8 mouse cellular contexts compared by ENCODE assay signal in the genomic region with DNA sequence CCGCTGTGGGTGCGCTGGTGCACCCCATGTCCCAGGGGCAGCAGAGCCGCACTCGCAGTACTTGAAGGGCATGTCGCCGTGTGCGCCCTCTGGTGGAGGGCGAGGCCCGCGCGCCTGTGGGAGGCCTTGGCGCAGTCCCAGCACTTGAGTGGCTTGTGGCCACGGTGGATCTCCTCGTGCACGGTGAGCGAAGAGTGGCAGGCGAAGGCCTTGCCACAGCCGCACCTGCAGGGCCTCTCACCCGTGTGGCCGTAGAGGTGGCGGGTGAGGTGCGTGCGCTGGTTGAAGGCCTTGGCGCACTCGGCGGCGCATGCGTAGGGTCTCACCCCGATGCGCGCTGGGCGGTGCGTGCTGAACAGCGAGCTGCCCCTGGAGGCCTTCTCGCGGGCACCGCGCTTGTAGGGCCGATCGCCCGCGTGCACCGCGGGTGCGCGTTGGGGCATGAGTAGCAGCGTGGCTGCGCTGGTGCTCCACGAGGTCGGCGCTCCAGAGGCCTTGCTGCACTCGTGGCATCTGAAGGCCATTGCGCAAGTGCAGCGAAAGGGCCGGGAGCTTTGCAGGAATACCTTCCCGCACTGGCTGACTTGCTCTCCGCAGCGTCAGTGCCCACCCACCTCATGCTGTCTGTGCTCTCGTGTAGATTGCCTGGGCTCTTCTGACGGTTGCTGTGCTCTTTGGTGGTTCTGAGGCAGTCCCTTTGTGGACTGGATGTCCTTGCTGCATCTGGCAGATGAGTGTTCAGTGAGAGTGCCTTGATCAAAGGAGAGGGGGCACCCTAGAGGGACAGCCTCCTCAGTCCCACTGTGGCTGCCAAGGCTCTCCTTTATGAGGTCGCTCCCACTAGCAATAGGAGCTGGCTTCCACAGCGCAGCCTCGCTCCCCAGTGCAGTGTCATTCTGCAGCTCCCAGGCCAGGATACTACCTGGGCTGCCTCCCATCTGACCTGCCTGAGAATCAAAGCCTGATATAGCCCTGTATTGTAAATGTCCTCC. TPM values are rescaled to one million over a fixed set of nuclear protein-coding genes. Genes with fewer than 3 reads are reported as not detected.
DNase-seq lines count a peak whose midpoint lies in the region; ATAC-seq and TF ChIP-seq lines count a peak whose summit lies in the region.

No protein-coding gene starts in this region.

- ATAC-seq in common myeloid progenitor, adult 5-6 weeks (replicated peaks; ENCODE audit: low read depth, poor library complexity, severe bottlenecking), result peak; percentile 78
- ATAC-seq in intestine, embryonic 14.5 days (replicated peaks; ENCODE audit: low FRiP score, low TSS enrichment, low read depth), result peak; percentile 85
- peak; percentile 86 for ATAC-seq in limb, embryonic 14.5 days (ENCODE audit: low FRiP score, low read depth)
- peak; percentile 75 for ATAC-seq in midbrain, embryonic 14.5 days (ENCODE audit: low FRiP score, low TSS enrichment)

- 0 out of 2 replicates have a peak, but pooled peaks cover 8% of the 10 kb centered on the region for H3K4me1 ChIP-seq in intestine, embryonic 14.5 days (replicated peaks; ENCODE audit: control insufficient read depth, insufficient read depth, low read length)
- H3K4me1 ChIP-seq in limb, embryonic 14.5 days (ENCODE audit: control insufficient read depth, insufficient read depth, low read length), result peaks cover 12% of the 10 kb centered on the region
- peaks cover 9% of the 10 kb centered on the region; the same call in 1 of the 2 replicates for H3K4me1 ChIP-seq in midbrain, embryonic 14.5 days (ENCODE audit: control insufficient read depth, insufficient read depth, low read length)

- peak; percentile 56 for DNase-seq in urinary bladder, adult 2 months (ENCODE audit: low spot score)
- no peak for DNase-seq in urinary bladder, postnatal 10 days (ENCODE audit: low spot score)
- peak; percentile 63 for DNase-seq in gastrocnemius, postnatal 14 days
- DNase-seq in intestine, embryonic 14.5 days (ENCODE audit: low spot score), result peak; percentile 93
- peak; percentile 71 for DNase-seq in limb, embryonic 14.5 days (ENCODE audit: low spot score)
- peak; percentile 89 for DNase-seq in midbrain, embryonic 14.5 days
- DNase-seq in splenic B cell, adult 2 months (ENCODE audit: low read depth, low spot score), result peak; percentile 89

- H3K27ac ChIP-seq in intestine, embryonic 14.5 days (ENCODE audit: low read depth), result no peak overlapping the region
- peak overlapping the region; percentile 69 for H3K27ac ChIP-seq in limb, embryonic 14.5 days (replicated peaks; ENCODE audit: low read depth, low read length)
- H3K27ac ChIP-seq in midbrain, embryonic 14.5 days (replicated peaks; ENCODE audit: low read depth, low read length), result peak overlapping the region; percentile 79

- H3K9ac ChIP-seq in intestine, embryonic 14.5 days (ENCODE audit: low read length), result peak overlapping the region; percentile 67
- H3K9ac ChIP-seq in limb, embryonic 14.5 days (ENCODE audit: low read depth, low read length, severe bottlenecking), result peak overlapping the region; percentile 74
- H3K9ac ChIP-seq in midbrain, embryonic 14.5 days (replicated peaks; ENCODE audit: low read length), result peak overlapping the region; percentile 68

- intact Hi-C loops in gastrocnemius, postnatal 14 days (cut with DNase I; ENCODE audit: low total_unique reads), result loop anchor here (5.0 kb wide), 1 partner anchor 33 kb away; no protein-coding TSS in a partner anchor

- H3K36me3 ChIP-seq in intestine, embryonic 14.5 days (ENCODE audit: control insufficient read depth, insufficient read depth, low read length), result no peaks in the 10 kb centered on the region
- no peaks in the 10 kb centered on the region for H3K36me3 ChIP-seq in limb, embryonic 14.5 days (ENCODE audit: control insufficient read depth, insufficient read depth, low read length)
- no peaks in the 10 kb centered on the region for H3K36me3 ChIP-seq in midbrain, embryonic 14.5 days (ENCODE audit: control insufficient read depth, insufficient read depth, low read length)
- H3K36me3 ChIP-seq in splenic B cell, adult 2 months (ENCODE audit: control insufficient read depth, insufficient read depth, low read length, poor library complexity, severe bottlenecking), result no peaks in the 10 kb centered on the region

- H3K4me2 ChIP-seq in intestine, embryonic 14.5 days (ENCODE audit: low read length), result peak overlapping the region; percentile 86
- H3K4me2 ChIP-seq in limb, embryonic 14.5 days (replicated peaks; ENCODE audit: low read depth, low read length, severe bottlenecking), result peak overlapping the region; percentile 77
- H3K4me2 ChIP-seq in midbrain, embryonic 14.5 days (ENCODE audit: low read length), result peak overlapping the region; percentile 82

- H3K4me3 ChIP-seq in intestine, embryonic 14.5 days (ENCODE audit: low read depth, low read length), result peak overlapping the region; percentile 45
- peak overlapping the region; percentile 51 for H3K4me3 ChIP-seq in limb, embryonic 14.5 days (replicated peaks; ENCODE audit: low read length)
- peak overlapping the region; percentile 46 for H3K4me3 ChIP-seq in midbrain, embryonic 14.5 days (replicated peaks; ENCODE audit: low read depth, low read length)

- no peak; the same call in 1 of the 2 replicates for TF ChIP-seq POLR2A in limb, embryonic 14.5 days (IDR thresholded peaks at IDR 0.05; ENCODE audit: borderline replicate concordance, extremely low read depth, insufficient read depth, insufficient read length)

- no peaks in the 10 kb centered on the region for H3K9me3 ChIP-seq in intestine, embryonic 14.5 days (ENCODE audit: control insufficient read depth, low read length)
- no peaks in the 10 kb centered on the region for H3K9me3 ChIP-seq in limb, embryonic 14.5 days (ENCODE audit: control insufficient read depth, low read length)
- no peaks in the 10 kb centered on the region for H3K9me3 ChIP-seq in midbrain, embryonic 14.5 days (ENCODE audit: control insufficient read depth, low read length)

- 2% methylated on average over 61 of the region's 63 CpGs for WGBS in intestine, embryonic 14.5 days
- 2% methylated on average over 59 of the region's 63 CpGs for WGBS in limb, embryonic 14.5 days
- under 1% methylated on average over 63 of the region's 63 CpGs for WGBS in midbrain, embryonic 14.5 days

- H3K27me3 ChIP-seq in intestine, embryonic 14.5 days (replicated peaks; ENCODE audit: control insufficient read depth, insufficient read depth, low read length), result peaks cover 3% of the 10 kb centered on the region
- no peaks in the 10 kb centered on the region for H3K27me3 ChIP-seq in limb, embryonic 14.5 days (ENCODE audit: control insufficient read depth, insufficient read depth, low read length)
- H3K27me3 ChIP-seq in midbrain, embryonic 14.5 days (ENCODE audit: control insufficient read depth, insufficient read depth, low read length), result peaks cover 3% of the 10 kb centered on the region; the same call in 1 of the 2 replicates
- H3K27me3 ChIP-seq in splenic B cell, adult 2 months (ENCODE audit: control insufficient read depth, insufficient read depth, low read length, poor library complexity, severe bottlenecking), result no peaks in the 10 kb centered on the region

RNA-seq across cellular contexts. Expression of a gene that starts 17.2 kb away (rescaled TPM):
- not detected in 2 replicates for polyA plus RNA-seq in urinary bladder, adult 2 months (2012; rRNA removed)
- not detected in 2 replicates for total RNA-seq in common myeloid progenitor, adult 5-6 weeks (2017)
- not detected for total RNA-seq in gastrocnemius, postnatal 14 days (2021)
- 0.13 TPM in 1 of 2 replicates, not detected in the other for polyA plus RNA-seq in intestine, embryonic 14.5 days (2014; fragmentation: Nextera tagmentation; extraction: Ambion mirVana)
- 0.49 and 0.58 TPM in 2 replicates for polyA plus RNA-seq in limb, embryonic 14.5 days (2012; rRNA removed)
- polyA plus RNA-seq in limb, embryonic 14.5 days (2014; fragmentation: Nextera tagmentation; extraction: Ambion mirVana), result 0.17 and 0.69 TPM in 2 replicates
- 2.4 and 5.3 TPM in 2 replicates for polyA plus RNA-seq in midbrain, embryonic 14.5 days (2014; fragmentation: Nextera tagmentation; extraction: Ambion mirVana)

RNA-seq across cellular contexts. Expression of a gene that starts 18.6 kb away (rescaled TPM):
- polyA plus RNA-seq in urinary bladder, adult 2 months (2012; rRNA removed), result 36.0 and 45.5 TPM in 2 replicates
- total RNA-seq in common myeloid progenitor, adult 5-6 weeks (2017), result not detected in 2 replicates
- 10 to 100 TPM in 1 of 2 experiments, 1 to 10 TPM in 1; 9.4 to 12.1 TPM for total RNA-seq in gastrocnemius, postnatal 14 days (2021)
- polyA plus RNA-seq in intestine, embryonic 14.5 days (2014; fragmentation: Nextera tagmentation; extraction: Ambion mirVana), result 16.2 and 18.2 TPM in 2 replicates
- 232 and 360 TPM in 2 replicates for polyA plus RNA-seq in limb, embryonic 14.5 days (2012; rRNA removed)
- 51.3 and 64.9 TPM in 2 replicates for polyA plus RNA-seq in limb, embryonic 14.5 days (2014; fragmentation: Nextera tagmentation; extraction: Ambion mirVana)
- polyA plus RNA-seq in midbrain, embryonic 14.5 days (2014; fragmentation: Nextera tagmentation; extraction: Ambion mirVana), result 0.55 and 1.0 TPM in 2 replicates

RNA-seq across cellular contexts. Expression of a gene that starts 22.5 kb away (rescaled TPM):
- 2.3 and 4.0 TPM in 2 replicates for polyA plus RNA-seq in urinary bladder, adult 2 months (2012; rRNA removed)
- total RNA-seq in common myeloid progenitor, adult 5-6 weeks (2017), result 5.4 TPM in 1 of 2 replicates, not detected in the other
- total RNA-seq in gastrocnemius, postnatal 14 days (2021), result under 1 TPM; 0.80 to 0.96 TPM
- 2.4 and 2.7 TPM in 2 replicates for polyA plus RNA-seq in intestine, embryonic 14.5 days (2014; fragmentation: Nextera tagmentation; extraction: Ambion mirVana)
- polyA plus RNA-seq in limb, embryonic 14.5 days (2012; rRNA removed), result 8.6 and 11.5 TPM in 2 replicates
- polyA plus RNA-seq in limb, embryonic 14.5 days (2014; fragmentation: Nextera tagmentation; extraction: Ambion mirVana), result 3.2 and 3.4 TPM in 2 replicates
- polyA plus RNA-seq in midbrain, embryonic 14.5 days (2014; fragmentation: Nextera tagmentation; extraction: Ambion mirVana), result 3.8 and 3.9 TPM in 2 replicates

RNA-seq across cellular contexts. Expression of a gene that starts 56.3 kb away (rescaled TPM):
- polyA plus RNA-seq in urinary bladder, adult 2 months (2012; rRNA removed), result 38.8 and 40.9 TPM in 2 replicates
- total RNA-seq in common myeloid progenitor, adult 5-6 weeks (2017), result 27.0 and 33.2 TPM in 2 replicates
- 10 to 100 TPM; 17.3 to 19.9 TPM for total RNA-seq in gastrocnemius, postnatal 14 days (2021)
- polyA plus RNA-seq in intestine, embryonic 14.5 days (2014; fragmentation: Nextera tagmentation; extraction: Ambion mirVana), result 66.5 and 70.8 TPM in 2 replicates
- polyA plus RNA-seq in limb, embryonic 14.5 days (2012; rRNA removed), result 124 and 176 TPM in 2 replicates
- polyA plus RNA-seq in limb, embryonic 14.5 days (2014; fragmentation: Nextera tagmentation; extraction: Ambion mirVana), result 87.2 and 101 TPM in 2 replicates
- polyA plus RNA-seq in midbrain, embryonic 14.5 days (2014; fragmentation: Nextera tagmentation; extraction: Ambion mirVana), result 75.5 and 75.6 TPM in 2 replicates
